Mouse (Mus musculus): ENCODE data around the gene Zfp92. TPM values are rescaled to one million over a fixed set of nuclear protein-coding genes. Genes with fewer than 3 reads are reported as not detected.
"Not testable (repeated sequence)": the region's sequence is repeated elsewhere in the genome, so short reads cannot be mapped to it uniquely, and the experiment has no call there.

Zfp92 gene
- not detected for total RNA-seq (2021)

DNA sequence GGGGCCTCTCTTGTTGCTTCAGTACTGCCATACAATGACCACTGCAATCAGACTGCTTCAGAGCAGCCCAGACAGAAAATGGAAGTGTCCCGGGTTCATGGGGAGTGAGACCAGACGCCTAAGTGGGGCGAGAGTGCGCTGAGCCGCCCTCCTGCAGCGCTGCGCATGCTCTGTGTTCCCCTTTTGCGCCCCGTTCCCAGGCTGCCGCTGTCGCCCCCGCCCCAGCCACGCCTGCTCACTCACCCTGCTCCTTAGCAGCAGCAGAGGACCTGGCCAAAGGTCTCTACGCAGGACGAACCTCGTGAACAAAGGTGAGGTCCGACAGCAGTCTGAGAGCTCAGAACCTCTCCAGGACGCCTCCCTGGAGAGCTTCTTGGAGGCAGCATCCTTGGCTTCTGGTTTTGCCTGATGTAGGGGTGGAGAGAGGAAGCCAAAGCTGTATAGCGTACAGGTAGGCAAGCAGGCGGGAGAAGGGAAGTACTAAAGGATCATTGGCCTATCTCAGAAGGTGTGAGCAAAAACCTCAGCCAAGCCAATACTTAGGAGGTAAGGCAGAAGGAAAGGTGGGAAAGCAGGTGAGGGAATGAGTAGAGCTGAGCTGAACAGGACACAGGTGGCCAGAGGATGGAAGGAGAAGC, at the start of gene Zfp92:
TSS of gene Zfp92 (plus strand) at position 217 of the 638 bp plus-strand sequence.
- DNase-seq: no peak
- intact Hi-C loops (cut with DNase I): no loop called here

DNA sequence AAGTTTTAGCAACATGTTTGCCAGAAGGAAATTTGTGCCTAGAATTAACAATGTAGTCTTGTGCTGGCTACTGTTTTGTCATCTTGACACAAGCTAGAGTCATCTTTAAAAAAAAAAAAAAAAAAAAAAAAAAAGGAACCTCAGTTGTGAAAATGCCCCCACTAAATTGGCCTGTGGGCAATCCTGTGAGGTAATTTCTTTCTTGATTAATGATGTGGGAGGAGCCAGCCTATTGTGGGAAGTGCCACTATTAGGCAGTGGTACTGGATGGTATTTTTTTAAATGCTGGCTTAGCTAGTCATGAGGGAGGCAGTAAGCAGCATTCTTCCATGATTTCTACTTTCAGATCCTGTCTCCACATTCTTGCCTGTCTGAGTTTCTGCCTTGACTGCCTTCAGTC, 47.6 kb upstream of the Zfp92 start:
- no peak for DNase-seq
- intact Hi-C loops (cut with DNase I): no loop called here

DNA sequence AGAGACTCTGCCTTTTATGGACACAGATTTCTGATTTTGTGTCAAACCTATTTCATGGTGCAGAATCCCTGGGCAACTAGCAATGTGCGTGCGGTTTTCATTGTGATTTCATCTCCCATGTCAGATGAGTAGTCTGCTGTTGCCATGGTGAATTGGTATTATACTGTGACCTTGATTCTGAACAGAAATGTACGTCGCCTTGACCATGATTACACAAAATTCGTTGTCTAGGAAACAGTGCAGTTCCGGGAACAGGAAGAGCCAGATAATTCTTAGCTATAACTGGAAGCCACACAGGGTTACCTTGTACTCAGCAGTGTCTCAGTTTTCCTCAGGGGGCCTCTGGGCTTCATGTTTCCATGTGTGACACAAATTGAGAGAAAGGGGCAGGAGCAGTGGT, 26.5 kb upstream of the Zfp92 start:
- DNase-seq: no peak
- intact Hi-C loops (cut with DNase I): no loop called here

DNA sequence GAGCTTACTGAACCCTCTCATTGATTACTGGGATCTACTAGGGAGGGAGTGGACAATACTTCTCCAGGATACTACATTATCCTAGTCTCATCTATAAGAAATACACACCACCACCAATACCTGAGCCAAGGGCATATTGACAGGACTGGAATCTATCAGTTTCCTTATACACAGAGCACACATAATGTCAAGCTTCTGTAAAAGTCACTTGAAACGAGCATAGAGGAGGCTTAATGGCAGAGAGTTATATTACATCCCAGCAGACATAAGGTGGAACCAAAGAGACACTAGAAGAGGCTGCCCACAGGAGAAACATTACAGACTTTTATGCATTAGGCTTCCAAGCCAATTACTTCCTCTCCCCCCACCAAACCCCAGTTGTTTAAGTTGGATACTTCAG, 26.0 kb upstream of the Zfp92 start:
- no peak for DNase-seq
- intact Hi-C loops (cut with DNase I): no loop called here

DNA sequence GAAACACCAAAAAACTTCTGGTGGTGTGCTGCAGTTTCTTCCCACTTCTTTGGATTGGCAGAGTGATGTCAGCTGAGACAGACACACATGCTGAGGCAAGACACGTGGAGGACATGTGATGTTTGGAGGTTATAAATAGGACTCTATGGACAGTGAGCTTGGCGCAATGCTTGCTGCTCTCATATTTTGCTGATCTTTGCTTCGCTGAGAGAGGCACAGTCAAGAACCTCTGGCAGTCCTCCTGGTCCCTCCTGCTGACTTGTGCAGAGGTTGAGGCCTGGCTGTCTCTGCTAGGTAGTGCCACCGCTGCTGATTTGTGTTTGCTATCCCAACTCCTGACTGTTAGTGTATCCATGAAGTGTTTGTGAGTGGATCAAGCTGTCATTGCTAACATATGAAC, 19.4 kb upstream of the Zfp92 start:
- no peak for DNase-seq
- intact Hi-C loops (cut with DNase I): no loop called here

DNA sequence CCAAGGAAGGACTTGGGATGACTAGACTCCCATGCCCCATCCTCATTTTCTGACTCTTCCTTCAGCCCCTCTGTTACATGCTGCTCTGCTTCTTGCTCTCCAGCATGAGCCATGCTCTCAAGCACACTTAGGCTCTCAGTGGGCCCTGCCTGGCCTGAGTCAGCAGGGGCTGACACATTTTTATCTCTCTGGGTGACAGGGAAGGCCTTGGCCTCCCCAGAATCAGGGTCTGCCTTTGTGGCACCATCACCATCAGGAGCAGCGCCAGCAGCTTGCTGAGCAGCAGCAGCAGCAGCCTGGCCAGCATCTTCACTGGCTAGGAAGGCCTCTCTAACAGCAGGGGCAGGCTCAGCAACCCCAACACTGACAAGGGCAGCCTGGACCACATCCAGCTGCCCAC, 14.4 kb upstream of the Zfp92 start:
- no peak for DNase-seq
- intact Hi-C loops (cut with DNase I): no loop called here

DNA sequence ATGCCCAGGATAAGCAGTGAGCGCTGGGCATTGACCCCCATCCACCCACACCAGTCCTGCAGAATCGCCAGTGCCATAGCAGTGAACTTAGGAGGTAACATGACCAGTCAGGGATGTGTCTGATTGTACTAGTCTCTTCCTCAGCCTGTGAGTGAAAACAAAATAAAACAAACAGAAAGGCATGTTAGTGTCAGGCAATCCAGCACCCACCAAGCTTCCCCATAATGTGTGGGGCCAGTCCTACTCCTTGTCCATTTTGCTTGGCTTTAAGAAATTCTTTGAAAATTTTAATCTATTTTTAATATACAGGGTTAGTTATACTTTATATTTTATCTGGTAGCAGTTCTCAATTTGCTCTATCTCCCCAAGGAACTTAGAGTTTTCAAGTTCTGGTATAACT, 12.3 kb upstream of the Zfp92 start, which contains the start of gene Gm18336:
TSS of gene Gm18336 (minus strand) at position 101 of the 400 bp plus-strand sequence.
- DNase-seq; intact Hi-C loops (cut with DNase I): not testable (repeated sequence)

DNA sequence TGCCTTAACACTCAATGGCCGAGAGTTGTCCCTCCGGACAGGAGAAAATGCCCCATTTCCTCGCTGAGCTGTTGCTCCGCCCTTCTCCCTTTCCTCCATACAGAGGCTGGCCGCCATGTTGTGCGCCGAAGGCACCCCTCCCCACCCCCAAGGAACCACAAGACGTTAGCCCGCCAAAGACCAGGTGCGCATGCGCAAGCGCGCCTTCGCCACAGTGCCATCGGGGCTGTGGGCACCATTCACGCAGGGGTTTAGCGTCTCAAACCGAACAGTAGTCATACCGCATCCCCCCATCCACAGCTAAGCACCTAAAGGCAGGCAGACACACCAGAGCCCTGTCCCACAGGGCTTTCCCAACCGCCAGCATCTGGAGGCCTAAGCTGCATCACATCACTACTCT, 9.9 kb upstream of the Zfp92 start:
- no peak for DNase-seq
- intact Hi-C loops (cut with DNase I): no loop called here

DNA sequence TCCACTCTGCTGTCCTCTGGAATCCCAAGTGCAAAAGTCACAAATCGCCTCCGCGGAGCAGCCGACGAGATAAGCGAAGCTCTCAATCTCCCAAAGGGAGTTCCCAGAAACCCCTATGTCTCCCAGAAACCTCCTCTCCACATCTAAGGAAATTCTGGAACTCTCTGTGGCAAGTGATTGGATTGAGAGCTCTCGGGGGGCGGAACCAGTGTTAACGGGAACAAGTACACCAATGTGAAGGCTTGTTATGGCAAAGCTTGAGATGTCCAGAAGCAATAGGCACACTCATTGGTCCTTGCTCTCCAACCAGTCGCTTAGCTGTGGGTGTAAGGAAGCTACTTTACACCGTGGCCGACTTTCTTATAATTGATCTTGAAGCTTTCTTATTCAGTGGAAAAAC, 9.3 kb upstream of the Zfp92 start:
- intact Hi-C loops (cut with DNase I): no loop called here
- DNase-seq: no peak

DNA sequence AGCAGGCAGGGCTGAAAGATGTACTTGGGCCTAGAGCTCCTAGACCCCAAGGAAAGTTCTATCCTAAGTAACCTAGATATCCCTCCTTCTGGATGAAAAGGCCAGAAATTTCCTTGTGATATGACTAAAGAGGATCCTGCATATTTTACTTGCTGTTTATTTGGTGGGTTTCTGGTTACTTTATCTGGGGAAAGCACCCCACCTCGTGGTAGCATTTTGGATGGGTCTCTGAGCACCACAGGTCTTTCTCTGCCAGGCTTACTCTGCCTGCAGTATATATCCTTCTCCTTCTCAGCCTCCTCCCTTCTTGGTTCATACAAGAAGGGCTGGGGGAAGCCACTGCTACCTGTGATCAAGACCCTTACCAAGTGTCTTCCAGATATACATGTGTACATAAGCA, 1.9 kb downstream of the Zfp92 start:
- DNase-seq: no peak
- intact Hi-C loops (cut with DNase I): no loop called here

DNA sequence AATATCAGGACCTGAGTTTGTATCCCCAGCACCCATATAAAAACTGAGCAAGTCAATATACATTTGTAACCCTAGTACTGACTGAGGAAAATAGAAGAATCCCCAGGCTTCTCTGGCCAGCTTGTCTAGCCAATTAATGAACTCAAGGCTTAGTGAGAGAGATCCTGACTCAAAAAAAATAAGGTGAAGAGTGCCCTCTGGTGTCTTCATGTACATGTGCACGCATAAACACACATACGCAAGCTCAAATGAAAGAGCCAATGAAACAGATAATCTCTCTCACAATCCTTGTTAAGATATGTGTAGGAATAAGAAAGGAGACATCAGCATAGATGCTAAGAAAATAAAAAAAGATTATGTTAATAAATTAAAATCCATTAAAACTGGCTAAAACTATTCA, 19.1 kb downstream of the Zfp92 start:
- intact Hi-C loops (cut with DNase I): loop anchor here (5.0 kb wide), 2 partner anchors 118 to 378 kb away; no protein-coding TSS in a partner anchor
- peak in 1 of 2 experiments; percentile 2 for DNase-seq

DNA sequence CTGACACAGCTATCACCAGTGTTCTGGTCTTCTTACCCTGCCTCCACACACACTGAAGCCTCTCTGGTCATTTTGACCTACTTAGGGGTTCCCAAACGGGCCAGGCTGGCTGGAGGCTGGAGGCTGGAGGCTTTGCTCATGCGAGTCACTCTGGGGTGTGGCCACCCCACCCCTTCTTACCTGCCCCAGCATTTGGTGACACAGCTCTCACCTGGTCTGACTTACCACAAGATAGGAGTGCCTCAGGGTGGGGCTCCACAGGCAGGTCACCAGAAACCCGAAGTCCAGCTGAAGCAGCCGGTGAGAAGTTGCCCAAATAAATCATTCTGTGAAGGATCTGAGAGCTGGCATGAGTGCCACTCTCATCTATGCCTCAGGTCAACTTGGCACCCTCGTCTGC, 22.0 kb downstream of the Zfp92 start:
- intact Hi-C loops (cut with DNase I): loop anchor here (5.0 kb wide), 2 partner anchors 121 to 381 kb away; no protein-coding TSS in a partner anchor
- no peak for DNase-seq

DNA sequence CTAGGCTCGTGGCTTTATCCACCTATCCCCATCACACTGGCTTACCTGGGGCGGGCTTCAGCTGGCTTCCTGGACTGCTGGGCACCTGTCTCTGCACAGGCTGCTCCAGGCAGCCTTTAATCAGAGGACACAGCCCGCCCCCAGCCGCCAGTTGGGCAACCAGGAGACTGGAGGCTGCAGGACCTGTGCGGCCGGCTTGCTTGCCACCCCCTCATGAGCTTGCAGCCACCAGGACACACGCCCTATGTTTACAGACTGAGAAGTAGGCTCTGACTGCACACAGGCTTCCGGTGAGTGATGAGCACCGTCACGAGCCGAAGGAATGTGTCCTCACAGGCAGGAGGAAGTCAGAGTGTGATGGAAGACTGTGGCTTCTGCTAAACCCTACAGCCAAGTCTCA, 24.4 kb downstream of the Zfp92 start, which contains the start of gene Trex2:
TSS of gene Trex2 (minus strand) at position 93 of the 400 bp plus-strand sequence.
- intact Hi-C loops (cut with DNase I): no loop called here
- DNase-seq: no peak

DNA sequence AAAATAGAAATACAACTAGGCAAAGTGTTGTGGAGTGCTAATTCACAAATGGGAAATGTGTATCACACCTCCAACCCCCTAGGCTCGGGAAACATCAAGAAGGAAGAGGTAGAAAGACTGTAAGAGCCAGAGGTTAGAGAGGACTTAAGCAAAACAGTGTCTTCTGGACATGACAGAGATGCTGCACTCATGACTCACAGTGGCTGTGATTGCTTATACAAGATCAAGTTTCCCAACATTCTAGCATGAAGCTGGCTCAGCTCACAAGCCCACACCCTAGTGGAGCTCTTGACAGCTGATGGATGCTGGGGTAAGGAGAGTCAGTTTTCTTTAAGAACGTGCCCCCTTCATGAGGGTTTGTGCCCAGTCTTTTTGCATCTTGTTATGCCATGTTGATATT, 30.5 kb downstream of the Zfp92 start:
- DNase-seq: no peak
- intact Hi-C loops (cut with DNase I): no loop called here

DNA sequence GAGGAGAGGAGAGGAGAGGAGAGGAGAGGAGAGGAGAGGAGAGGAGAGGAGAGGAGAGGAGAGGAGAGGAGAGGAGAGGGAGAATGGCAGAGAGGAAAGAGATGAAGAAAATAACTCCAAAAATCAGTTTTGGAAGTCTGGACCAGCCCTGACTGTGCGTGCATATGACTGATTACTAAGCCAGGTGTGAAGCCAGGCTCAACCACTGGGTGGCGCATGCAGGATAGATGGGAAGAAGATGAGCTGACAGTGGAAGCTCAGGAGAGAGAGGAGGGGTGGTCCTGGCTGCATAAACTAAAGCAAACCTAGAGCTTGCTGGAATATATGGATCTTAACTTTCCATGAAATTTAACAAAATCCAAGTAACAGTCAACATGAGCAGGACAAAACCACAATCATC, 41.1 kb downstream of the Zfp92 start:
- intact Hi-C loops (cut with DNase I): loop anchor here (1.0 kb wide), 1 partner anchor 41 kb away; no protein-coding TSS in a partner anchor
- DNase-seq: peak; percentile 60 to 74

DNA sequence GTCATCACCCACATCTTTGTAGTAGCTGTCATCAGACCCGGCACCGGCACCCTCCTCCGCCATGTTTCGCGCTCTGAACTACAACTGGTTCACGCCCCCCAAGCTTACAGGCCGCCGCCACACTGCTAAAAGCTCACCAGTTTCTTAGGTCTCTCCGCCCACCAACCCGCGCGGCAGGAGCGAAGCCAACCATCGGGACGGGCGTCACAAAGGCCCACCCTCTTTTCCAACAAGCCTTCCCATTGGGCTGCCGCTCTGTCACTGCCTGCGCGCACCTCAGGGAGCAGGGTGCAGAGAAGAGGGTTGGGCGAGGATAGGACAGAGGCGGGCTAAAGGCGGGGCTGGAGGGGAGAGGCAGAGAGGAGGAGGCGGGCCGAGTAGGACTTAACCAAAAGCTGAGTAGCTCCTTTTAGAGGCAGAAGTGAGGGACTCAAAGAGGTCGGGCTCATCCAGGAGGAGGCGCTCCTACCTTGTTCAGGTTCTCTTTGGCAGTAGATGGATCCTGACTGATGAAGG, 48.0 kb downstream of the Zfp92 start, which contains the start of gene Haus7:
TSS of gene Haus7 (minus strand) at position 168 of the 516 bp plus-strand sequence.
- peak; percentile 93 to 94 for DNase-seq
- intact Hi-C loops (cut with DNase I): loop anchor here (2.0 kb wide), 1 partner anchor 34 kb away; no protein-coding TSS in a partner anchor

DNA sequence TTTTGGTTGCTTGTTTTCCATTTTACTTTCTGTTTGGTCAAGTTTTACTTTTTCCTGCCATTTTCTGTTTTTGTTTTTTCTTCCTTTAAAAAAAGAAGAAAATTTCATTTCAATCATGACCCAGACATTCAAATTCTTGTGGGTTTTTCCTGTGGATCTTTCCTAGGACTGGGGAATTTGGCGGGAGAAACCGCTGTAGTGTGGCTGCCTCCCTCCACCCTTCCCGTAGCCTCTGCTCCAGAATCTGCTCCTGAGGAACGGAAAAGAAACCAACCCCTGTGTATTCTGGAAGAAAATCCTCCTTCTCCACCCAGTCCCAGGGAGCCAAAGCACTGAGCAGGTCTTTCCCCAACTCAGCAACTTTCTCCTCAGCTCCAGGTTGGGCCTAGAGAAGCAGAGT, 49.9 kb downstream of the Zfp92 start:
- intact Hi-C loops (cut with DNase I): no loop called here

DNA sequence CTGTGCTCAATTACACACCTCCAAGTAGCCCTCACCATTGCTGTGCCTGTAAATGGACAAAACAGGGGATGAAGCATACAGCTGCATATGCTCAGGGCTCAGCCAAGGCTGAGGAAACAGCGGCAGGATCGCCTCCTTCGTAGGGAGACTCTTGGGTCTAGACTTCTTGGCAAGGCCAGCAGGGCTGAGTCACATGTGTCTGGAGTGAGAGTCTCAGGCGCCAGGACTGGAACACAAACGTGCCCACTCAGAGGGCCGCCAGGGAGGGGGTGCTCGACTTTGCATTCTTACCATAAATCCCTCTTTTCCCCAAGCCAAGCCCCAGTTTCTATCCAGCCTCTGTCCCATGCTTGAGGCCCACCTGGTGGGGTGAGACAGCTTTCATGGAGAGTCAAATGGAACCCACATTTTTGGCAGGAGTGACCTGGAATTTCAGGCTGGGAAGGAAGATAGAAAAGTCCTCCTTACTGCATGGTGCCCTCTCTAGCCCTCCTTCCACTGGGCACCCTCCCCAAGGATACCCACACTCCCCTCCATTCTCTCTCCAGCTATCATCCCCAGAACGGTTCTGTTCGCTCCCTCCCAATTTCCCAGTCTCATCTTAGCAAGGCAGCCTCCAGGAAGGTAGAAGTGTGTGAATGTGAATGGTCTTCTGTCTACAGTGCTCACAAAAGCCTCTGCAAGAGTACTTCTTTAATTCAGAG, 54.7 kb downstream of the Zfp92 start:
- intact Hi-C loops (cut with DNase I): no loop called here

More for the DNA sequence above, 49.9 kb downstream of the Zfp92 start:
- no peak for DNase-seq

DNA sequence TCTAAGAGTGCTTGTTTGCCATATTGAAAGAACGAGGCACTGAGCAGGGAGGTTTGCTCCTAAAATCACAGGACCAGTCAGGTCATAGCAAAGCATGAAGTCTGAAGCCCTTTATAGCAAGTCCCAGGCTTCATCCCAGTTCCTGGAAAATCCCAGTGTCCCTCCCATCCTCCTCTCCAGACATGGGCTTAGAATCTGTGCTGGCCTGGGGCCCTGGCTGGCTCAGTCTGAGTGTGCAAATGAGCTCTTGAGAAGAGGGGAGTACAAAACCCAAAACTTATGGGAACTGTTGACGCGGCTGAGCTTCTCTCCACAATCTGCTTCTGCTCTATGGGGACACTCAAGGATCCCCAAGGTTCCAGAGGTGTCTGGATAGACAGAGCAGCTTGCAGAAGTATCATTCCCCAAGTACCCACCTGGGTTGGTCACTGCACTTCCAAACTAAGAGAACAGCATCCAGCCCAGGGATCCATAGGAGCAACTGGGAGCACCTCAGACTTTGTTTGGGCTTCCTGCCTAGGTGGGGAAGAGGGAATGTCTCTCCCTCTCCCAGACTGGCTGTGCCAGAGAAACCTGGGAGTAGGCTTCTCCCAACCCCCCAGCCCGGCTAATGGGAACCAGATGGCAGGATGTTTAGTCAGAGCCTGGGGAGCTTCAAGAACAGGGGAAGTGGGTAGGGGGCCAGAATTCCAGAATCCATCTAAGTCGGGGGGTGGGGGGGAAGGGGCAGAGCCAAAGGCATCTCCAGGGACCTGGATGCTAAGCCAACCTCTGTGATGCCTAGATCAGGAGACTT, 56.7 kb downstream of the Zfp92 start:
- intact Hi-C loops (cut with DNase I): no loop called here
- peak; percentile 53 to 62 for DNase-seq

More for the DNA sequence above, 54.7 kb downstream of the Zfp92 start:
- peak; percentile 65 to 66 for DNase-seq

DNA sequence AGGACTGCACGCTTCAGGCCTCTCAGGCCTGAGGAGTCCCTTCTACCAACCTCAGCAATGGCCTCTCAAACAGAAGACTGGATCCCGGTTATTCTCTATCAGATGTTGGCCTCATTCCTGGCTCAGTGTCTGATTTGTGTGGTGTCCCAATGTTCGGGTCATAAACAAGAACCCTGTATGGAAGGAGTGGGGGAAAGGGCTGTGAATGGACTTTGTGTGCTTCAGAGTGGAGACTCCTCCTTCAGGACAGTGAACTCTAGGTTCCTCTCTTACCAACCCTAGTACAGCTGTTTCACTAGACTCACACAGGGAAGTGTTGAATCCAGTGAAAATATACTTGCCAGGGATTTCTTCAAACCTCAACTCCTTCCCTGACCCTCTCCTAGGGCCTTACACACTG, 57.4 kb downstream of the Zfp92 start:
- intact Hi-C loops (cut with DNase I): no loop called here
- DNase-seq: no peak

DNA sequence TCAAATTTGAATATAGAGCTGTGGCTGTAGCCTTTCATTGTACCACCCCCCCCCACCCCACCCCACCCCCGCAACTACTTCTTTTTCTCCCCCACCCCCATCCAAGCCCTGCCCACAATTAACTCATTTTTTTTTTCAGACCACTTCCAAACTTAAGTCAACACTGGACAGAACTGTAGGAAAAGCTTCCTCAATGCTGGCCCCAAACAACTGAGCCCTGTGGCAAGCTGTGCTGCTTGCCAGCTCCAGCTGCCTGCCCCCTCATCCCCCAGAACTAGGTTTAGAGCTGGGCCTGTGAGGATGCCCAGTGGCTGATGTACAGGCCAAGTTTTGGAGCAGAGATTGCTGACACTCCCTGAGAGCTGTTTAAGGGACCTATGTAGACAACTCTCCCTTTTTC, 57.9 kb downstream of the Zfp92 start:
- intact Hi-C loops (cut with DNase I): no loop called here
- no peak for DNase-seq

Measured in heart, postnatal 10 days (tissue).